Mouse (Mus musculus) midbrain, embryonic 12.5 days (tissue): ENCODE data around the gene Bicra. TPM values are rescaled to one million over a fixed set of nuclear protein-coding genes. Genes with fewer than 3 reads are reported as not detected.

Source experiments
- ATAC-seq: fragments of 200-750 bp; cut with Nextera tagmentation; 2 replicates; pipeline ENCODE4 v1.8.0; 2017; ENCODE audit warnings: low read depth, moderate TSS enrichment, moderate library complexity; ENCODE audit not compliant: low FRiP score
- H3K27ac ChIP-seq: fragments of 300-500 bp; sonication (generic); replicated peaks from 2 replicates; pipeline ENCODE4 v1.5.1; 2016; ENCODE audit warnings: mild to moderate bottlenecking
- H3K27me3 ChIP-seq: fragments of 300-500 bp; sonication (generic); 2 replicates; pipeline ENCODE4 v1.6.1; 2016; ENCODE audit warnings: mild to moderate bottlenecking
- H3K36me3 ChIP-seq: fragments of 300-500 bp; sonication (generic); 2 replicates; pipeline ENCODE4 v1.6.1; 2016
- H3K4me1 ChIP-seq: fragments of 300-500 bp; sonication (generic); 2 replicates; pipeline ENCODE4 v1.6.1; 2016
- H3K4me2 ChIP-seq: fragments of 300-500 bp; sonication (generic); replicated peaks from 2 replicates; pipeline ENCODE4 v1.6.1; 2016; ENCODE audit warnings: mild to moderate bottlenecking, moderate library complexity
- H3K4me3 ChIP-seq: fragments of 300-500 bp; sonication (generic); 2 replicates; pipeline ENCODE4 v1.5.1; 2016; ENCODE audit warnings: mild to moderate bottlenecking
- H3K9ac ChIP-seq: fragments of 300-500 bp; sonication (generic); replicated peaks from 2 replicates; pipeline ENCODE4 v1.6.1; 2016; ENCODE audit warnings: mild to moderate bottlenecking, moderate library complexity
- H3K9me3 ChIP-seq: fragments of 300-500 bp; sonication (generic); 2 replicates; pipeline ENCODE4 v1.6.1; 2016; ENCODE audit warnings: mild to moderate bottlenecking
- WGBS: fragments of 180-500 bp; shearing (Covaris S2); methylation state at CpG from one replicate; pipeline ENCODE4 v1.1.7; 2016; 5-methylcytosine and 5-hydroxymethylcytosine counted together
- polyA plus RNA-seq: library from polyadenylated mRNA; unstranded; fragments of >200 nt; fragmentation: Nextera tagmentation; extraction: Ambion mirVana; gene quantifications from 2 replicates; pipeline ENCODE4 v1.2.1, GENCODE M21; 2016

Gene Bicra
- polyA plus RNA-seq, 1 experiment from 2014 or later, result 10.0 TPM

GRCm38 (mm10) chr7:16028102-16028927, 19.4 kb downstream of the Bicra start:
- H3K4me1 ChIP-seq, result 0 out of 2 replicates have a peak, but pooled peaks cover under 1% of the 10 kb centered on the region
- no peak overlapping the region for H3K4me3 ChIP-seq
- peaks cover 8% of the 10 kb centered on the region; the same call in 1 of the 2 replicates for H3K36me3 ChIP-seq
- ATAC-seq, result no peak
- WGBS, result 92% methylated on average over 6 of the region's 6 CpGs
- H3K27me3 ChIP-seq, result no peaks in the 10 kb centered on the region
- no peak overlapping the region for H3K9ac ChIP-seq
- no peak overlapping the region for H3K4me2 ChIP-seq
- no peaks in the 10 kb centered on the region for H3K9me3 ChIP-seq
- H3K27ac ChIP-seq, result no peak overlapping the region

GRCm38 (mm10) chr7:16024603-16025222, 23.0 kb downstream of the Bicra start:
- Histone ChIP-seq H3K4me1 (peaks cover 8% of the 10 kb centered on the region; the same call in 1 of the 2 replicates), H3K27ac (no peak overlapping the region), H3K9me3 (no peaks in the 10 kb centered on the region), H3K4me3 (no peak overlapping the region), H3K9ac (no peak overlapping the region), H3K4me2 (no peak overlapping the region), H3K36me3 (peaks cover 9% of the 10 kb centered on the region; the same call in 1 of the 2 replicates), H3K27me3 (no peaks in the 10 kb centered on the region)
- ATAC-seq, result no peak
- WGBS, result 92% methylated on average over 8 of the region's 8 CpGs

GRCm38 (mm10) chr7:16019256-16020094, 28.2 kb downstream of the Bicra start:
- Histone ChIP-seq H3K36me3 (peaks cover 3% of the 10 kb centered on the region; the same call in 1 of the 2 replicates), H3K4me1 (peaks cover 8% of the 10 kb centered on the region; the same call in 1 of the 2 replicates)
- WGBS, result 90% methylated on average over 5 of the region's 5 CpGs

GRCm38 (mm10) chr7:16018016-16018810, 29.5 kb downstream of the Bicra start:
- 82% methylated on average over 9 of the region's 9 CpGs for WGBS
- Histone ChIP-seq H3K36me3 (peaks cover 8% of the 10 kb centered on the region; the same call in 1 of the 2 replicates), H3K27me3 (no peaks in the 10 kb centered on the region), H3K4me3 (no peak overlapping the region), H3K27ac (no peak overlapping the region), H3K9ac (no peak overlapping the region), H3K9me3 (no peaks in the 10 kb centered on the region), H3K4me1 (peaks cover 6% of the 10 kb centered on the region; the same call in 1 of the 2 replicates), H3K4me2 (no peak overlapping the region)
- no peak for ATAC-seq

More at GRCm38 (mm10) chr7:16019256-16020094, 28.2 kb downstream of the Bicra start:
- Histone ChIP-seq H3K27ac (no peak overlapping the region), H3K4me3 (no peak overlapping the region), H3K9me3 (no peaks in the 10 kb centered on the region), H3K4me2 (no peak overlapping the region), H3K9ac (no peak overlapping the region), H3K27me3 (no peaks in the 10 kb centered on the region)
- no peak for ATAC-seq

GRCm38 (mm10) chr7:16015384-16015783, 32.3 kb downstream of the Bicra start:
- H3K9ac ChIP-seq, result no peak overlapping the region
- H3K4me1 ChIP-seq, result no peaks in the 10 kb centered on the region
- no peaks in the 10 kb centered on the region for H3K9me3 ChIP-seq
- no peak overlapping the region for H3K4me3 ChIP-seq
- H3K27ac ChIP-seq, result no peak overlapping the region
- 89% methylated on average over 5 of the region's 5 CpGs for WGBS
- no peak overlapping the region for H3K4me2 ChIP-seq
- peaks cover 8% of the 10 kb centered on the region; the same call in 1 of the 2 replicates for H3K36me3 ChIP-seq
- H3K27me3 ChIP-seq, result no peaks in the 10 kb centered on the region
- no peak for ATAC-seq

- Histone ChIP-seq H3K27ac (no peak overlapping the region), H3K9ac (no peak overlapping the region), H3K9me3 (no peaks in the 10 kb centered on the region), H3K27me3 (no peaks in the 10 kb centered on the region), H3K36me3 (peaks cover 6% of the 10 kb centered on the region; the same call in 1 of the 2 replicates), H3K4me2 (no peak overlapping the region), H3K4me1 (no peaks in the 10 kb centered on the region), H3K4me3 (no peak overlapping the region)
- WGBS, result 95% methylated on average over 8 of the region's 8 CpGs
- no peak for ATAC-seq
Measured at GRCm38 (mm10) chr7:16014521-16015175, 33.1 kb downstream of the Bicra start.

GRCm38 (mm10) chr7:16013722-16014275, 33.9 kb downstream of the Bicra start:
- H3K4me2 ChIP-seq, result no peak overlapping the region
- ATAC-seq, result no peak
- H3K27ac ChIP-seq, result no peak overlapping the region
- H3K9ac ChIP-seq, result no peak overlapping the region
- H3K27me3 ChIP-seq, result no peaks in the 10 kb centered on the region
- H3K36me3 ChIP-seq, result peaks cover 6% of the 10 kb centered on the region; the same call in 1 of the 2 replicates
- WGBS, result 83% methylated on average over 5 of the region's 5 CpGs
- no peaks in the 10 kb centered on the region for H3K4me1 ChIP-seq
- H3K4me3 ChIP-seq, result no peak overlapping the region
- no peaks in the 10 kb centered on the region for H3K9me3 ChIP-seq

GRCm38 (mm10) chr7:16012576-16013263, 35.0 kb downstream of the Bicra start:
- no peaks in the 10 kb centered on the region for H3K27me3 ChIP-seq
- 82% methylated on average over 11 of the region's 11 CpGs for WGBS
- no peaks in the 10 kb centered on the region for H3K4me1 ChIP-seq
- H3K9me3 ChIP-seq, result no peaks in the 10 kb centered on the region
- no peak overlapping the region for H3K4me3 ChIP-seq
- H3K36me3 ChIP-seq, result peaks cover 6% of the 10 kb centered on the region; the same call in 1 of the 2 replicates
- H3K4me2 ChIP-seq, result no peak overlapping the region
- no peak for ATAC-seq
- no peak overlapping the region for H3K27ac ChIP-seq
- H3K9ac ChIP-seq, result no peak overlapping the region

- no peak for ATAC-seq
Measured at GRCm38 (mm10) chr7:16011418-16012085, 36.2 kb downstream of the Bicra start.

GRCm38 (mm10) chr7:16010649-16011048, 37.1 kb downstream of the Bicra start:
- no peak overlapping the region for H3K4me2 ChIP-seq
- H3K4me1 ChIP-seq, result no peaks in the 10 kb centered on the region
- no peak overlapping the region for H3K27ac ChIP-seq
- H3K4me3 ChIP-seq, result no peak overlapping the region
- no peaks in the 10 kb centered on the region for H3K27me3 ChIP-seq
- WGBS, result 85% methylated on average over 5 of the region's 5 CpGs
- H3K9ac ChIP-seq, result no peak overlapping the region
- no peaks in the 10 kb centered on the region for H3K9me3 ChIP-seq
- H3K36me3 ChIP-seq, result peaks cover 6% of the 10 kb centered on the region; the same call in 1 of the 2 replicates
- ATAC-seq, result no peak

More at GRCm38 (mm10) chr7:16011418-16012085, 36.2 kb downstream of the Bicra start:
- 94% methylated on average over 7 of the region's 7 CpGs for WGBS
- Histone ChIP-seq H3K9me3 (no peaks in the 10 kb centered on the region), H3K4me1 (no peaks in the 10 kb centered on the region), H3K27ac (no peak overlapping the region), H3K9ac (no peak overlapping the region), H3K4me3 (no peak overlapping the region), H3K36me3 (peaks cover 6% of the 10 kb centered on the region; the same call in 1 of the 2 replicates), H3K4me2 (no peak overlapping the region), H3K27me3 (no peaks in the 10 kb centered on the region)
